Mouse (Mus musculus): ENCODE data around the gene Fibin. TPM values are rescaled to one million over a fixed set of nuclear protein-coding genes. Genes with fewer than 3 reads are reported as not detected.

The Fibin gene
- not detected for polyA plus RNA-seq (2017; shearing (Covaris generic))

DNA sequence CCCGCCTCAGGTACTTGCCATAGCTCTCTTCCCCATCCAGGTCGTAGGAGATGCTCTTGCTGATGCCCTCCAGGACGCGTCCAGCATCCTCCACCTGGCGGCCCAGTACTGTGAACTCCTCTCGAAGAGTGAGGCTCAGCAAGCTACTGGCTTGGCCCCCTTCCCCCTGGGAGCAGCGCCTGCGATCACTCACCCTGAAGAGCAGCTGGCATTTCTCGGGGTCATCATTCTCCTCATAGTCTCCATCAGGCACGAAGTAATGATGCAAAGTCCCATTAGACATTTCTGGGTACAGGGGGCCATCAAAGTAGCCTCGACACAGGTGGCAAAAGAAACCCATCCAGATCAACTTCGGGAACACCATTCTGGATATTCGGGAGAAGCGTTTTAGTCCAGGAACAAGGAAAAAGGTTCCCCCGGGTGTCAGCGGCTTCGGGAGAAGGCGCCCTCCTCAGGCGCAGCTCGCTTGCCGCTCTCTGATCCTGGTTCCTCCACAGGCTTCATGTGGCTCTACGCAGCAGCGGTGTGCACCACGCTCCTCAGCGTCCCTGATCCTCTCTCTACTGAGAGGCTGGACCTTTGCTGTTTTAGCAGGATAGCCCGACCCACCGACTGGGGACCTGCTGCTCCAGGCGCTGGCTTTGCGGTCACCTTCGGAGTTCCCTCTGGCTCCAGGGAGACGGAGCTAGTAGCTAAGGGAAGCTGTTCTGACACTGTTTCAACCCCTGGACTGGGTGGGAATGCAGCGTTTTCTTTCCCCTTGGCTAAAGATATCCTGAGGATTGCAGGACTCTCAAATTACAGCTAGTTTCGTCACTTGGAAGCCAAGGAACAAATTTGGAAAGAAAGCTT lies at the start of gene Fibin:
Gene Fibin (minus strand): TSS at position 752 of the 852 bp plus-strand sequence.
- ATAC-seq = no peak

GRCm38 (mm10) chr2:110411428-110411827 lies 48.4 kb upstream of the Fibin start:
- ATAC-seq = no peak

DNA sequence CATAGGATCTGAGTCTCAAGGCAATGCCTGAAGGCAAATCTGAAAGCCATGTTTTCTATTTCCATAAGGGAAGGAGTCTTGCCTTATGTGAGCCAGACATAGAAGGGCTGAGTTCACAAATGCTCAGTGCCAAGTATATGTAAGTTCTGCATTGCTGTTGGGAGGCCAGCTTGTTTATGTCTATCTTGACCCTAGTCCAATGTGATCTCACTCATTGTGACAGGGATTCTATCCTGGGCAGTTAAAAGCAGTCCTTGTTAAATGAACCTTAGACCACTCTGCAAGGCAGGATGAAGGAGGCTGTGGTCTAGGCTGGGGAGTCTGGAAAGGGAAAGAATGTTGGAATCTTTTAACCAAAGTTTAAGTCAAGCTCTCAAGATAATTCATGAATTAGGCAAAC lies 45.8 kb upstream of the Fibin start:
- no peak for ATAC-seq

DNA sequence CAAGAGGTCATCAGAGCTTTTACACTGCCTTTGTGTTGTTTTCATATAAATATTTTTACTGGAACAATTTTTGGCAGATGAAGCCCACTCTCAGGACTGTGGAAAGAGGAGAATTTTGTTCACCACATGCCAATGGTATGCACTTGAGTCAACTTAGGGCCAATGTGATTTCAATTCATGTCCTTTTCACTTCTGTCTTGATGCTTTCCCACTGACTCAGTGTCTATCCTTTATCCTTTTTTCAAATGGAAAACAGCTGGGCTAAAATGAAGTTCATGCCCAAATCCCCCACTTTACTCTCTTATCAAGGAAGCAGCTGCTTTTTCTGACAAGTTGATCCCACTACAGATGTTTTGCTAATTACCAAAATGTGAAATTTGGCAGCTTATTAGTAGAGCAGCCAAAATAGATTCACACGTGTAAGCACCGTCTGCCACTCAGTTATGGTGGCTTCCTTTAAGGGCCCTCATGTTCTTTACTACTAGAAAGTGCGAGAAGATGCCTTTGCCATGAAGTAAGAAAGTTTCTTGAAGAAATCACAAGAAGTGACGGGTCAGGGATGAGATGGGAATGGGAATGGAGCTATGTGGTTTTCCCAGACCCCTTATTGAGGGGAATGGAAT lies 29.8 kb upstream of the Fibin start:
- ATAC-seq = no peak

- ATAC-seq = no peak
Measured at GRCm38 (mm10) chr2:110390736-110391409, 27.9 kb upstream of the Fibin start.

- ATAC-seq = no peak
Measured at GRCm38 (mm10) chr2:110379811-110380210, 16.8 kb upstream of the Fibin start.

- ATAC-seq = no peak
Measured at GRCm38 (mm10) chr2:110376660-110377059, 13.7 kb upstream of the Fibin start.

- no peak for ATAC-seq
Measured at GRCm38 (mm10) chr2:110375475-110375874, 12.5 kb upstream of the Fibin start.

- ATAC-seq = no peak
Measured at GRCm38 (mm10) chr2:110373186-110373585, 10.2 kb upstream of the Fibin start.

DNA sequence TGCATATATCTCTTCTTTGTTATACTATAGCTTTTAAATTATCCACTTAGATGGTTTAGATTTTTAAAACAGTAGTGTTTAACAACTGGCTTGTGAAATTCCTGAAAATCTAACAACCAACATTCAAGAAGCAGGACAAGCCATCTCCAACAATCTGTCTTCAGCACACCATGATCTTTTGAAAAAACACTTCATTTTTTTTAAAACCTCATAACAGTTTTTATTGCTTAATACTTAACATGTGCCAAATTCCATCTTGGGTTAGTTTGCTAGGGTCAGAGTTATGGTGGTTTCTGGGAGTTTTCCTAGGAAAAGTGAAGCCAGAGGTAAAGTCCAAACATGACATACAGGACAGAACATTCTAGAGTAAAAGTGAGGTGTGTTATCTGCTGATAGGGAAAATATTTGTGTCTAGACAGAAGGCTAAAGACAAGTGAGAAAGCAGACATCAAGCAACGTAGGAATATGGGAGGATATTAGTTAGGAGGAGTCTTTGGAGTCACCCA lies 4.5 kb upstream of the Fibin start:
- no peak for ATAC-seq

DNA sequence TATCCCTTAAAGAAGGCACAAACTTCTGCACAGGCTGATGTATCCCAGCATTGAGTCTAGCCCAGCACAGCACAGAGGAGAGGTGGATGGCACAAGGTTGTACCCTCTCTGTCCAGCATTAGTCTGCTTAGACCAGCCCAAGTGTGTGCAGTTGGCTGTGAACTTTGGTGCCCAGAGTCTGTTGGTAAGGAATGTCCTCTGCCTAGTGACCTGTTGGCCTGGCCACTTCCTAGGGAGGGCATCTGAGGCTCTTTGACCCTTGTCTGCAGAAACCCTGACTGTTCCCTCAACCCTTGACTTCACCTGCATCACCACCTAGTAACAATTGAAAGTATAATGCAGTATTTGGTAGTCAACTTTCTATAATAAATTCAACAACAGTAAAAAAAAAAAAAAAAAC lies 2.4 kb upstream of the Fibin start:
- ATAC-seq = no peak

GRCm38 (mm10) chr2:110363855-110364254 lies 872 bp upstream of the Fibin start:
- ATAC-seq = no peak

DNA sequence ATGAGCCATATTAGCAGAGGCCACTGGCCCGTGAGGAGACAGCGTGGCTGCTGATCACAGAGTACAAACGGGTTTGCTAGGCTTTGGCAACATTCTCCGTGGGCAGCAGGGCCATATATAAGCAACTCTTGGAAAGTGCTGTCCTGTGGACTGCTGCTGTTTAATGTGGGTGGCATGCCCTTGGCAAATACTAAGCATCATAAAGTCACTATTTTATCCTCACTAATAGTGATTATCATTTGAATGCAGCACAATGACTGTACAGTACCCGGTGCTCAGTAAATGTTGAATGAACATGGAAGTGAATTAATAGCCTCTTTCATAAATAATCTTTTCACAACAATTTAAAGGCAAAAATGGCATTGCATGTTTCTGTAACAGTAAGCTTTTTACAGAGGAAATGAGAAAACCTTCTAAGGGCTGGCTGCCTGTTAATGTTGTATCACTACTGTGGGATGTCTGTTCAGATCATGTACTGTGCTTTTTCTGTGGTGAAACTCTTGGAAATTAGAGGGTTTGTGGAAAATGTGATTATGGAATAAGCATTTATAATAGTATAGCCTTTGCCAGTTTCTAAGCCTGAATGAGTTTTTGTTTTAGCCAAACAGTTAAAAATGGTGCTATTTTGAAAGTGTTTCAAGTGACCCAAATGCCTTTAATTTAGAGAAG lies 9.5 kb downstream of the Fibin start:
- no peak for ATAC-seq

DNA sequence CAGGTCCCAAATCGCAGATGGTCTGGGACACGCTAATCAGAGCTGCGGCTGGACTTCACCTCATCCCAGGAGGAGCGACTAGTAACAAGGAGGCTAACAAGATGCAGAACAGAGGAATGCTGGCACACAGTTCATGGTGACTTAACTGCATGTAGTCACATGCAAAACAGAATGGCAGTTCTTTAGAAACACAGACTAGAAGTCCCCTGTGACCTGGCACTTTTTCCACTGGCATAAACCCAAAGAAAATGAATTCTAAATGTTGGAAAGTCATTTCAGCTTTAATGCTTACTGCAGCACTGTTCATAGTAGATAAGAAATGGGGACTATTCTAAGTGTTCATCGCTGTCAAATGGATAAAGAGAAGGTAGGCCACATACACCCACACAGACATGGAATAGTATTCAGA lies 11.1 kb downstream of the Fibin start:
- no peak for ATAC-seq

DNA sequence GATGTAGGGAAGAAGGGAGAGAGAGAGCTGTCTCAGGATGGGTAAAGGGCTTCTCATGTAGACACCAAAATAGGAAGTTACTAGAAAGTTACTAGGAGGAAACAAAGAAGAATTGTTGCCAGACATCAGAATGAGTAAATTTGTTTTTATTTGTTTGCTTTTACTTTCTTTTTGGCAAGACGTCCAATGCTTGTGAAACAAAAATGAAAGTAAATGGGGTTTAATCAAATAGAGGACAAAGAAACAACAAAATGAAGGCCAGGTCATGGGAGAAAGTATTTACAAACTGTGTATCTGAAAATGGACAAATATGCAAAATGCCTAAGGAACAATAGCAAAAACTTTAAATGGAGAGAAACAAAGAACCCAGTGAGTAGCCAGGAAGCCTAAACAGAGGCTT lies 11.6 kb downstream of the Fibin start:
- no peak for ATAC-seq

DNA sequence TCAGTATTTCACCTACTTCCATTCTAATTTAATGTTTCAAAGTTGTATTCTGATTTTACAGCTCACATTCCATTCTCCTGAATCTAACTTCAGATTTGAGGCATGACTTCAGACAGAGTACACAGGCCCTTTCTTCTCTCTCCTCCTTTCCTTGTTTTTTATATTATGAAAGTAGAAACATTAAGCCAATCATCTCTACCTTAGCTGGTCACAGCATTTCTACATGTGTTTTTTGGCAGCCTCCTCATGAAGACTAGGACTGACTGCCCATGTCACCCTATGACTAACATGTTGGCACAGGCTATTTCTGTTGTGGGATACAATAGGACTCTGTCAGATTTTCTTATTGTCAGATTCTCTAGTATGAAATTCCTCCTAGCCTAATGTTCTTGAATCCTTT lies 34.0 kb downstream of the Fibin start:
- no peak for ATAC-seq

DNA sequence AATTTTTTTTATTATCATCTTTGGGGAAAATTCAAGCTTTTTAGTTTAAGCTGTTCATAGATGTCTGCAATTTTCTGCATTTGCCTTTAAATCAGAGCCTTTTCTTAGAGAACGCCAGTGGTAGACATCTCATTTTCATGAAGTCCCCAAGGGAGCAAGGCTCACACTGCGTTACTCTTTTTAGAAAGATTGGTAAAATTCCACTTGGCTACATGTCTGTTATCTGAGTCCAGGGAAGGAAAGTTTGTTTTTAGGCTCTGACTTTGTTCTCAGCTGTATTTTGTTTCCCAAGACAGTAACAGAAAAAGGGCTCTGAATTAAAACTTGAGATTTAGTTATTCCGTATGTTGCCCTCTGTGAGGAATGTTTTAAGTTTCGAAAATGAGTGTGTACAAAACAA lies 43.0 kb downstream of the Fibin start:
- no peak for ATAC-seq

DNA sequence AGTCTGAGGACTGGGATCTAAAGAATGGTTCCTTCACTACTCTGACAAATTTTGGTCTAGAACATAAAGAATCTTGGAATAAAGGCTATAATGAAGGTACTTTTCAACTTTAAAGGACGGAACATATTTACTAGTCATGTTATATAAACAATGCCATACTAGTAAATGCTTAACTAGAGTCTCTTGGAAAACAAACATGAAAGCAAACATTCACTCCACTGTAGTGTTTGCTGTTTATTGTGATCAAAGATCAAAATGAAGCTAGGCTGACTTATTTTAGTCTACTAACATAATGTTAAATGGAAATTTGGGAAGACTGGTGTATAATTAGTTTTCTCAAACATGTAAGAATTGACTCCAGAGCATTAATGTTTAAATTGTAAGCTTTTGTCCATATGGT lies 43.7 kb downstream of the Fibin start:
- ATAC-seq = no peak

DNA sequence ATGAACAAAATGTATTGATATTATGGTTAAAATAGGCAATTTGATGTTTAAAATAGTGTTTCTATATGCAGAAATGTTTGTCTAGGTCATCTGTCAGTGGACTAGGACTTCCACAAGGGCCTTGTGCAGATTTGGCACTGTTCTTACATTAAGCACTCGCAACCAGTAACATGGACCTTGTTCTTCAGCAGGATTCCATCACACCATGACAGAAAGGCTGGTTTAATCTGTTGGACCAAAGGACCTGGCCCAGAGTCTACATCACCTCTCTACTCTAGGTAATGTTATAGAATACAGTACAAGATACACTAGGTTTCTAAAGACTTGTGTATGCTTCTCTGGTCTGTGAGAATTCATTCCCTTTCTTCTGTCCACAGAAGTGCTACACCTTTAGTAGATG lies 44.3 kb downstream of the Fibin start:
- ATAC-seq = no peak

- ATAC-seq = no peak
Measured at GRCm38 (mm10) chr2:110316116-110316883, 46.7 kb downstream of the Fibin start.

- ATAC-seq = no peak
Measured at GRCm38 (mm10) chr2:110314509-110315155, 48.4 kb downstream of the Fibin start, which contains the start of gene Bbox1. Bbox1 (minus strand) TSS chr2:110314560.

All from activated CD4-positive, CD25-positive, alpha-beta regulatory T cell, adult 4 months (primary cell).